Mouse (Mus musculus) adipocyte (in vitro differentiated cells): ENCODE results near the gene Mgl2.
"Not testable (repeated sequence)": the region's sequence is repeated elsewhere in the genome, so short reads cannot be mapped to it uniquely, and the experiment has no call there.

ENCODE experiments used
- DNase-seq: peaks from one replicate; pipeline ENCODE4 v3.0.0-alpha.2; 2016; ENCODE audit warnings: low spot score

The Mgl2 gene

GRCm38 (mm10) chr11:70129926-70130379 lies at the start of gene Mgl2:
Gene Mgl2 (plus strand): TSS chr11:70130329.
- no peak for DNase-seq

- DNase-seq: no peak
Observed at GRCm38 (mm10) chr11:70080803-70081590, 49.1 kb upstream of the Mgl2 start.

DNA sequence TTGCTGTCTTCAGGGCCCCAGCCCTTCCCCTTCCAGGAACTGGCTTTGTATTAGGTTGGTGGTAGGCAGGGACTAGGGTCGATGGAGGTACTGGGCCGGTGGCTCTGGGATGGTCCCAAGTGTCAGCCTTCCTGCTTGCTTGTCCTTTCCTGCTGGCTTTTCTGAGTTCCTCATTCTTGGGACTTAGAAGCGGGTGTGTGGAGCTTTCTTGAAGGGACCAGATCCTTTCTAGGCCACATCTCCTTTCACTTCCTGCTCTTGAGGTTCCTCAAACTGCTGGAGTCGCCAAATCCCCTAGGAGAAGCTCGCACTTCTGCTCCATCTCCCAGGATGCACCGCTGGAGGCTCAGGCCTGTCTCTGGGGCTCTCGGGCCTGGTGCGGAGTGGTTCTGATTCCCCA lies 45.6 kb upstream of the Mgl2 start:
- DNase-seq: no peak

DNA sequence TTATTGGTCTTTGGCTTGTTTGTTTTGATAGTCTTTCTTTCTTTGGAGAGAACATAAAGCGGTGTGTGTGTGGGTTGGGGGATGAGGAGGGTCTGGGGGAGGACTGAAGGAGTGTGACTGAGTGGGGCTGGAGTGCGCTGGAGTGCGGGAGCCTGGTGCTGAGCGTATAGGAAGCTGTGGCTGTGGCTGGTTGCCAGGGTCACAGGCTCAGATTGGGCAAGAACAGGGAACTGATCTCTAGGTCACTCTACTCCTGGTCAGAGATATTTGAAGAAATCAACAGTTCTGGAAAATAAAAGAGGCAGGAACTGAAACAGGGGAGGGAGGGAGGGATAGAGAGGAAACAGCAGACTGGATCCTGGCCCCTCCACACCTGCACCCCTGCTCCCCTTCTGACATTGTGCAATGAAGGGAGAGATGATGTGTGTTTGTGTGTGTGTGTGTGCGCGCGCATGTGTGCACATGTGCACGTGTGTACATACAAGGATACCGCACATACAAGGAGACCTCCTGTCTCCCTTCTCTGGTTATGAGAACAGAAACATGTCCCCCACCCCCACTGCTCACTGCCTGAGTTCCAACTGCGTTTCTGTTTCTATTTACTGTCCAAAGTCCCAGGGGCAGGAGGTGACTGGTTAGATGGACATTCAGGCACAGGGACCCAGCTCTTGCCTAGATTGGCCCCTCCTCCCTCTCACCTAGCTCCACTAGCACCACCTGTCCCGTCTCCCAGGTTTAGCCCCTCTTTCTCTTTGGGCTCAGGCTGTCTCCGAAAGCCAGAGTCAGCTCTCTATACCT lies 37.9 kb upstream of the Mgl2 start, which contains the start of gene Asgr2:
Gene Asgr2 (plus strand): TSS at position 659 of the 798 bp plus-strand sequence.
- peak; percentile 55 for DNase-seq

GRCm38 (mm10) chr11:70097396-70097795 lies 32.7 kb upstream of the Mgl2 start:
- no peak for DNase-seq

DNA sequence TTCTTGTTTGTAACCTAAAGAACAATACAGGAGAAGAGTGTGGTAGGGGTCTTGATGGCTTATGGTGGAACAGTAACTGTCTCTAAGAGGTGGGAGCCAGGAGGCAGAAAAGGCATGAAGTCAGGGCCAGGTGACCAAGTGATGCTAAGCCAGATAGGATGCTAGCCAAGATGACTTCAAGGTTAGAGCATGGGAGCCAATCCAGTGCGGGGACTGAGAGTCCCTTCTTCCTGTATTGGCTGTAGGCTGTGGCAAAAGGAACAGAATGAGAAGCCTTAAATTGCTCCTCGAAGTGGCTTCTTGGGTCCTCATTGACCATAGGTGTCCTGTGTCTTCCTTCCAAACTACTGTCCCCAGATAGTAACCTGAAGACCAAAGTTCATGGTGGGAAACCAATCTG lies 31.0 kb upstream of the Mgl2 start:
- DNase-seq: no peak

DNA sequence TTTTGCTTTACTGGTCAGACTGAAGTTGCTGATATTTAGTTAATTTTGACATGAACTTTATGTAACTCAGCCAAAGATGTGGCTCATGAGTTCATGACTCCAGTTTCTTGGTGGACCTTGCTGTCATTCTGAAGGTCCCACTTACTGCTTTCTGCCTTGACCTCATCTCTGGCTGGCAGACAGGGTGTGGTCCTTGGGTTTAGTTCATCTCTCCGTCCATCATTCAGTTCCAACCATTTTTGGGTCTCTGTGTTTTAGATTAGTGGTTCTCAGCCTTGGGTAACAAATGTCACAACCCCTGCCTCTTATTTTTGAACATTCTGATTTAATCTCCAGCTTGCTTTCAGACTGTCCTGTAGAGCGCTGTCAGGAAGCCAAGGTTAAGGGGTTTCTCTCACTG lies 30.3 kb upstream of the Mgl2 start:
- DNase-seq: no peak

DNA sequence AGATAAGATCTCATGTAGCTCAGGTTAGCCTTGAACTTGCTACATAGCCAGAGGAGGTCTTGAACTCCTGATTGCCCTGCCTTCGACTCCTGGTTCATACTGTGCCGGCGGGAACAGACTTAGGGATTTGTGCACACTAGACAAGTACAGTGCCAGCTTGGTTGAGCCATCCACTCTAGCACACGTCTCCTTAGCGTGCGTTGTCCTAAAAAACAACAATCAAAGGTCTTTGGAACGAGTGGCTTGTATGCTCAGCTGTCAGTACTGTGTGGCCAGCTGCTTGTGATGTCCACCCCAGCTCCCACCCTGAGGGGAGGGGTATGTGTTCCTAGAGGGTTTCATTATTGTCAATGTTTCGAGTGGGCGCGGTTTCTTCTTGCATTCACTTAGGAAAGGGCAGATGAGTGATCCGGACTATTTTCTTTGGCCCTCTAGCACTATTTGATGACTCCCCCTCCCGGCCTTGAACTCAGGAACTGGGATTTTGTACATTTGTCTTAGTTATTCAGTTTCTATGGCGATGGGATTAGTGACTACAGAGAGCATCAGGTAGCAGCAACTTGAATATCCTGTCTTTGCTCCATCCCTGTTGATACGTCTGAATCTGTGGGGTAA lies 26.3 kb upstream of the Mgl2 start:
- no peak for DNase-seq

GRCm38 (mm10) chr11:70107085-70107484 lies 23.0 kb upstream of the Mgl2 start:
- no peak for DNase-seq

DNA sequence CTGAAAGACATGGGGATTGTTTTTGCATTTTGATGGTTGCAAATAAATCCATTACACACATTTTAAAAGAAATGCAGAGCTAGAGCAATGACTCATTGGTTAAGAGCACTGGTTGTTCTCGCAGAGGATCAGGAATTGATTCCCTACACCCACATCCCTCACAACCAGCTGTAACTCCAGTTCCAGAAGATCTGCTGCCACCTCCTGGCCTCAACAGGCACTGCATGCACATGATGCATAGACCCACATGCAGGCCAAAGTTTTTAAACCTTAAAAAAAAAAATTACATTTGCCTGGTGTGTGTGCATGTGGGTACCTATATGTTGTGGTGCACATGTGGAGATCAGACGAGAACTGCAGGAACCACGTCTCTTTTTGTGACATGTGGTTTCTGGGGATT lies 20.0 kb upstream of the Mgl2 start:
- peak; percentile 18 for DNase-seq

- peak; percentile 57 for DNase-seq
Observed at GRCm38 (mm10) chr11:70114562-70114961, 15.6 kb upstream of the Mgl2 start.

DNA sequence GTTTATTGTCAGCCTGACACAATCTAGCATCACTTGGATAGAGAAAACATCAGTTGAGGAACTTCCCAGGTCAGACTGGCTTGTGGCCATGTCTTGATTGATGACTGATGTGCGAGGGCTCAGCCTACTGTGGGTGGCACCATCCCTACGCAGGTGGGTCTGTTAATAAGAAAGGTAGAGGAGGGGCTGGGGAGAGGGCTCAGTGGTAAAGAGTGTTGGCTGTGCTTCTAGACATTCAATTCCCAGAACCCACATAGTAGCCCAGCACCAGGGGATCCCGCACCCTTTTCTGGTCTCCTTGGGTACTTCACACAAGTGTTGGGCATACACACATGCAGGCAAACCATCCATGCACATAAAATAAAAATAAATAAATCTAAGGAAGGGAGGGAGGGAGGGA lies 14.2 kb upstream of the Mgl2 start:
- no peak for DNase-seq

- not testable (repeated sequence) for DNase-seq
Observed at GRCm38 (mm10) chr11:70135001-70135400, 4.9 kb downstream of the Mgl2 start.

- DNase-seq: not testable (repeated sequence)
Observed at GRCm38 (mm10) chr11:70135925-70136324, 5.8 kb downstream of the Mgl2 start.

DNA sequence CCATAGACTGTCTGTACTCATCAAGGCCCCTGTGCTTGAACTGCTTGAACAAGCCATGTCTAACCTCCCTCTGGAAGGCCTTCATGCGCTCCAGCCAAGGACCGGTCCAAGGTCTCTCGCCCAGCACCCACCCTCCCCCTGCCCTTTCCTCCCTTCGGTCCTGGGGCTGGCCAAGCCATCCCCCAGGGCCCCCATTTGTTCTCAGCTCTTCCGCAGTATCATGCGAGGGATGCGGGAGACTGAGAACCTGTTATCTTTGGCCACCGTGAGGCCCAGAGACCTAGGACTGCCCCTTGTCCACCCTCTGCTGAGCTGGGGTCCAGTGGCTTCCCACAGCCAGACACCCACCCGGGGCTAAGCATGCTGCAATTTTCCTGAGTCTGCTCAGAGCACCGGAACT lies 9.0 kb downstream of the Mgl2 start:
- DNase-seq: no peak

DNA sequence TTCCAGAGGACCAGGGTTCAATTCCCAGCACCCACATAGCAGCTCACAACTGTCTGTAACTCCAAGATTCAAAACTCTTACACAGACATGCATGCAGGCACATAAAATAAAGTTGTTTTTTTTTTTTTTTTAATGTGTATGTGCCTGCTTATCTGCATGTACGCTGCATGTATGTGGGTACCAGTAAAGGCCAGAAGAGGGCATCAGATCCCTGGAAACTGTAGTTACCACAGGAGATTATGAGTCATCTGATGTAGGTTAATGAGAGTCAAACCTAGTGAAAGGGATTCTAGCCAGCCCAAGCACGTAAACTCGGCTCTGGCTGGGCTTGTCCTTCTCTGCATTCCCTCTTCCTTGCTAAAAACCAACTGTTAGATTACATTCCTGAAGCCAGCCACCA lies 20.9 kb downstream of the Mgl2 start:
- no peak for DNase-seq

DNA sequence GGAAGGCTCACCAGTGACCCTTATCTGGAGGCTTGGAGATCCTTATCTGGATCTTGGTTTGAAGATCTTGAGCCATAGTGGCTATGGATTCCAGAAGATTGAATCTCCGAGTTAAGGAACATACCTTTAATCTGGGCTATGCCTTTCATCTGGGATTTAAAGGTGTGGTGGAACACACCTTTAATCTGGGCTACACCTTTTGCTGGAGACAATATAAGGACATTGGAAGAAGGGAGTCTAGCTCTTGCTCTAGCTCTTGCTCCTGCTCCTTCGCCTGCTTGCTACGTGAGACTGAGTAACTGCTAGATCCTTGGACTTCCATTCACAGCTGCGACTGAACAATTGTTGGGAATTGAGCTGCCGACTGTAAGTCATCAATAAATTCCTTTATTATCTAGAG lies 25.8 kb downstream of the Mgl2 start, which contains the start of gene Clec10a:
Gene Clec10a (plus strand): TSS at position 301 of the 400 bp plus-strand sequence.
- not testable (repeated sequence) for DNase-seq

DNA sequence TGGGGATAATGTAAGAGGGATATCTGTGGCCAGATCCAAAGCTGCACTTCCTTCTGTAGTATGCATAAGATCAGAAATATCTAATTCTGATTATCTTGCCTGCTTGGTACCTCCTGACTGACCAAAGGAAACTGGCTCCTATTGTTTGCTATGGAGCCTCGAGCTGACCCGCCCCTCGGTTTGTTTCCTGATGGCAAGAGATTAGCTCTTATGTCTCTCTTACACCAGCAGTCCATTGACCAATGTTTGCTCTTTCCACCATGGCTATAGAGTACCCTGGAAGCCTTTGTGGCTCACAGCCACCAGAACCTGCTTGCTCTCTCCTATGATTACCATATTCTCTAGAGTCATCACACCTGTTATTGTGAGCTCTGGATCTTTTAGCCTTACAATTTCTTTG lies 32.2 kb downstream of the Mgl2 start:
- no peak for DNase-seq

DNA sequence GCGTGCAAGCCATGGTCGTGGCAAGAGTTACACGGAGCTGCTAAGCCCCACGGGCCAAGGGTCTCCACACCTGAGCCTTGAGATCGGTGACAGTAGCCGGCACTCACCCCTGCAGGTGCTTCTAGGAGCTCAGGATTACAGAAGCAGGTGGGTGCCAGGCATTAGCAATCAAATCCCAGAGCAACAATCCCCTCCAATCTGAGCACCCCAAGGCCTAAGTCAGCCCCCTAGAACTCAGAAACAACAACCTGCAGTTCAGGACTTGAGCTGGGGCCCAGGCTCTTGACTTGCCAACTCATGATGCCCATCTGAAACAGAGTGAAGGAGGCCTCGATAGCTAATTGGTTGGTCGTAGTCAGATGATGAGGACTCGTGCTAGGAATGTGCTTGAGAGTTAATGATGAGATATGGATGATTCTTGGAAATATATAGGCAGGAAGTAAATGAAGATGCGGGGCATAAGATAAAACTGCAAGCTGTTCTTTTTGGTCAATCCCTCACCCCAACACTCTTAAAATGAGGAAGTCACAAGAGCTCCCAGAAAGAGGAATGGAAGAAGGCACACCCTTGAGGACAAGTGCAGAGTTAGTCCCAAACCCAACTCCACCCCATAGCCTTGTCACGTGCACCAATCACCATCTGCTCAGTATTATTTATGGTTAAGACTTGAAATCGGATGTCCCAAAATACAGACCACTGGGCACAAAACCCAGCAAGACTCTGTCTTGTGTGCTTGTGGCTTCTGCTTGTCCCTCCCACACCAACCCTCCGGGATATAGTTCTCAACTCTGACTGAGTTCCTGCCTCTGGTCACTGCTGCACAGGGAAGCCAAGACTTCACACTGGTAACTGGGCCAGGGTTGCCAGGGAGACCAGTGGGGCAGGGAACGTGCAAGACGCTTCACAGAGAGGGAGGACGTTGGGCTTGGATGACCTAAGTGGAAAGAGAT lies 36.1 kb downstream of the Mgl2 start:
- peak; percentile 96 for DNase-seq

GRCm38 (mm10) chr11:70168136-70168535 lies 38.0 kb downstream of the Mgl2 start:
- DNase-seq: no peak

DNA sequence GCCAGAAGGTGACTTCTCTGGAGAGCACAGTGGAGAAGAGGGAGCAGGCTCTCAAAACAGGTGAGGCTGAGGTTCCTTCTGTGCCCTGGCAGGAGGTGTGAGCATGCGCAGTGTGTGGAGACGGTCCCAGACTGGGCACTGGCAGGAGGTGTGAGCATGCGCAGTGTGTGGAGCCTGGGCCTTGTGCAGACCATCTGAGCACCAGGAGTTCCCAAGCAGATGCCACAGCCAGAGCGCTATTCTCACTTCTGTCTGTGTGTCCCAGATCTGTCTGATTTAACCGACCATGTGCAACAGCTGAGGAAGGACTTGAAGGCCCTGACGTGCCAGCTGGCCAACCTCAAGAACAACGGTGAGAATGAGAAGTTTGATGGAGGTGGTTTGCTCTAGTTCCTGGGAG lies 39.3 kb downstream of the Mgl2 start:
- DNase-seq: not testable (repeated sequence)
